Mouse (Mus musculus) lung, adult 10 weeks (tissue): Measurements from ENCODE around the gene Olfr972. TPM values are rescaled to one million over a fixed set of nuclear protein-coding genes. Genes with fewer than 3 reads are reported as not detected.

ENCODE experiments used
- polyA plus RNA-seq: library from polyadenylated mRNA; stranded (reverse); fragments of 350-450 nt; fragmentation: Illumina TruSeq; extraction: RNeasy Lipid Tissue Mini Kit (QIAGEN cat#74804); gene quantifications from one replicate; pipeline ENCODE4 v1.2.3, GENCODE M21; 2014; ENCODE audit warnings: low read depth, low replicate concordance; ENCODE audit not compliant: insufficient read depth

The Olfr972 gene
- polyA plus RNA-seq: not detected

DNA sequence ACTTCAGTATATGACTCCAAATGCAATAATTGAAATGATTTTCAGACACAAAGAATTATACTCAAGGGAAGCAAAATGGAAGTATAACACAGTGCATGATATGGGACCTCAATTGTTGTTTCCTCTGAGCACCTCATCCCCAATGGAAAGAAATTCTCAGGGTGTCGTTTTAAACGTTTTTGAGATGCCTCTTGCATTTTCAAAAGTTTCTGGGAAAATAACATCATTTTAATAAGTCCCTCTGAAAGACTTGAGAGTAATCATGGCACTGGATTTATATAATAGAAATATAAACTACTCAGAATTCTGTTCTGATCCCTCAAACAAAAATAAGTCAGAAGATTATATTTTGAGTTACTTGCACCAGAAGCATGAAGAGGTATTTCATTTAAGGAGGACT, at the start of gene Olfr972:
Gene Olfr972 (plus strand): TSS at position 301 of the 400 bp plus-strand sequence.

DNA sequence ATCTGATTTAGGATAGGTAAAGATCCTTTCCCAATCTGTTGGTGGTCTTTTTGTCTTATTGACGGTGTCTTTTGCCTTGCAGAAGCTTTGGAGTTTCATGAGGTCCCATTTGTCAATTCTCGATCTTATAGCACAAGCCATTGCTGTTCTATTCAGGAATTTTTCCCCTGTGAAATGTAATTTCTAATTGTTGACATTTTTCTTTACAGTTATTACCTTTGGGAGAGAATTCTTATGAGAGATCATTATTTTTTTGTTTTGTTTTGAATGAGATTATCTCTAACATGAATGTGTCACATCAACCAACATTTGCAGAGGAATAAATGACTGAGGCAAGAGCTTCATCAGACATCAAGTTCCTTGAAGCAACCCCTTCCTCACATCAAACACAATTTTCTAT, 29.6 kb upstream of the Olfr972 start, which contains the start of gene Olfr971:
Gene Olfr971 (plus strand): TSS at position 301 of the 400 bp plus-strand sequence.

GRCm38 (mm10) chr9:39907036-39907435, 40.8 kb downstream of the Olfr972 start, which contains the start of gene Olfr229:
Olfr229 (plus strand) TSS chr9:39907336.

Other genes starting within 250 kb of the Olfr972 start
- gene Olfr960, start 245.0 kb upstream of the Olfr972 start, polyA plus RNA-seq: not detected
- not detected for gene Olfr961, start 221.3 kb upstream of the Olfr972 start, polyA plus RNA-seq
- gene Olfr963, start 199.2 kb upstream of the Olfr972 start, polyA plus RNA-seq: not detected
- not detected for gene Olfr149, start 159.3 kb upstream of the Olfr972 start, polyA plus RNA-seq
- not detected for gene Olfr965, start 155.1 kb upstream of the Olfr972 start, polyA plus RNA-seq
- gene Olfr150, start 135.4 kb upstream of the Olfr972 start, polyA plus RNA-seq: not detected
- not detected for gene Olfr967, start 120.2 kb upstream of the Olfr972 start, polyA plus RNA-seq
- not detected for gene Olfr968, start 83.2 kb upstream of the Olfr972 start, polyA plus RNA-seq
- gene Olfr969, start 75.5 kb upstream of the Olfr972 start, polyA plus RNA-seq: not detected
- gene Olfr970, start 57.6 kb upstream of the Olfr972 start, polyA plus RNA-seq: not detected
- gene Olfr971, start 29.5 kb upstream of the Olfr972 start, polyA plus RNA-seq: not detected
- not detected for gene Olfr229, start 40.9 kb downstream of the Olfr972 start, polyA plus RNA-seq
- gene Olfr974, start 71.1 kb downstream of the Olfr972 start, polyA plus RNA-seq: not detected
- gene Olfr975, start 85.6 kb downstream of the Olfr972 start, polyA plus RNA-seq: not detected
- gene Olfr976, start 94.7 kb downstream of the Olfr972 start, polyA plus RNA-seq: not detected
- gene Olfr978, start 125.7 kb downstream of the Olfr972 start, polyA plus RNA-seq: not detected
- not detected for gene Olfr979, start 137.0 kb downstream of the Olfr972 start, polyA plus RNA-seq
- not detected for gene Olfr980, start 143.2 kb downstream of the Olfr972 start, polyA plus RNA-seq
- not detected for gene Olfr981, start 155.0 kb downstream of the Olfr972 start, polyA plus RNA-seq
- gene Olfr982, start 207.4 kb downstream of the Olfr972 start, polyA plus RNA-seq: not detected
- not detected for gene Olfr983, start 227.2 kb downstream of the Olfr972 start, polyA plus RNA-seq
- gene Olfr984, start 247.8 kb downstream of the Olfr972 start, polyA plus RNA-seq: not detected